Mouse (Mus musculus) spleen, adult 2 months (tissue): Measurements from ENCODE around the gene Lingo2.
"Not testable (repeated sequence)": the region's sequence is repeated elsewhere in the genome, so short reads cannot be mapped to it uniquely, and the experiment has no call there.

Experiments
- CTCF ChIP-seq: fragments of 200-500 bp; IDR thresholded peaks from 2 replicates; pipeline ENCODE4 v1.5.1; 2011; ENCODE audit warnings: mild to moderate bottlenecking, inconsistent platforms; ENCODE audit not compliant: insufficient read depth, insufficient read length, insufficient replicate concordance; ENCODE audit errors: extremely low read depth
- POLR2A ChIP-seq: fragments of 200-500 bp; IDR thresholded peaks from 2 replicates; pipeline ENCODE4 v1.6.1; 2011; ENCODE audit warnings: low read depth, low read length, inconsistent platforms

DNA sequence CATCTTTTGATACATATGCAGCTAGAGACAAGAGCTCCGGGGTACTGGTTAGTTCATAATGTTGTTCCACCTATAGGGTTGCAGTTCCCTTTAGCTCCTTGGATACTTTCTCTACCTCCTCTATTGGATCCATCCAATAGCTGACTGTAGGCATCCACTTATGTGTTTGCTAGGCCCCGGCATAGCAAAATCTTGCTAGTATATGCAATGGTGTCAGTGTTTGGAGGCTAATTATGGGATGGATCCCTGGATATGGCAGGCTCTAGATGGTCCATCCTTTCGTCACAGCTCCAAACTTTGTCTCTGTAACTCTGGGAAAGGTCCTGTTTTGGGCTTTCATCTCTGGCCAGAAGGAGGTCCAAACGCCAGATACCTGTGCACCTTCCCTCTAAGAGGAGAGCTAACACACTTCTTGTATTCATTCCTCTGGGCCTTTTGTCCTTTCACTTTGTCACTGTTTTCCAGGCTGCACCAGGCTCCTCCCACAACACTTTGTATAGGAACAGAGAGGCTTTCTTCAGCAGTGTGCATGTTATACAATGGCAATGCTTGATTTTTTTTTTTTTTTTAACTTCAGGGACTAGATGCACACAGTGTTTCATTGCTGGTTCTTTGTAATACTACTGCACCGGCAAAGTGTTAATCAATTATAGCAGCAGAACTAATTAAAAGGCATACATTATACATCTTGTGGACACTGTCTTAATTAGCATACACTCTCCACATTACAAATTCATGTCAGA is 1262.9 kb downstream of the Lingo2 start:
- not testable (repeated sequence) for TF ChIP-seq POLR2A, CTCF
